Mouse (Mus musculus) liver, embryonic 14.5 days (tissue): ENCODE data around the gene Gm38392. TPM values are rescaled to one million over a fixed set of nuclear protein-coding genes. Genes with fewer than 3 reads are reported as not detected.

Experiments
- ATAC-seq: fragments of 200-750 bp; cut with Nextera tagmentation; 2 replicates; pipeline ENCODE4 v1.8.0; 2017; ENCODE audit warnings: moderate number of reproducible peaks, mild to moderate bottlenecking, moderate library complexity; ENCODE audit not compliant: insufficient read depth
- DNase-seq, 3 experiments: peaks; one replicate each; pipeline ENCODE4 v3.0.0-alpha.2; 2012 to 2013; ENCODE audit warnings: low read depth in 3 of 3, low spot score in 3 of 3
- H3K27ac ChIP-seq: fragments of 300-500 bp; sonication (generic); 2 replicates; pipeline ENCODE4 v1.5.1; 2014; ENCODE audit warnings: moderate library complexity, mild to moderate bottlenecking, control low read depth, inconsistent platforms
- H3K27me3 ChIP-seq: fragments of 300-500 bp; sonication (generic); 2 replicates; pipeline ENCODE4 v1.6.1; 2014; ENCODE audit warnings: mild to moderate bottlenecking, low read length, moderate library complexity; ENCODE audit not compliant: control insufficient read depth, insufficient read depth
- H3K36me3 ChIP-seq: fragments of 300-500 bp; sonication (generic); replicated peaks from 2 replicates; pipeline ENCODE4 v1.6.1; 2014; ENCODE audit warnings: low read depth; ENCODE audit not compliant: control insufficient read depth, insufficient read depth
- H3K4me1 ChIP-seq, 2 experiments: fragments of 200-500 bp in 1 of 2; fragments of 300-500 bp in 1 of 2; sonication (generic) in 1 of 2; replicated peaks; 2 replicates each; pipeline ENCODE4 v1.6.1; 2012 to 2014; ENCODE audit warnings: antibody characterized with exemption in 1 of 2, inconsistent platforms in 1 of 2, low read length in 1 of 2; ENCODE audit not compliant: control insufficient read depth in 2 of 2, insufficient read depth in 2 of 2
- H3K4me2 ChIP-seq: fragments of 300-500 bp; sonication (generic); 2 replicates; pipeline ENCODE4 v1.6.1; 2014; ENCODE audit warnings: low read depth, mild to moderate bottlenecking, control low read depth, moderate library complexity
- H3K4me3 ChIP-seq, 2 experiments: fragments of 200-500 bp in 1 of 2; fragments of 300-500 bp in 1 of 2; sonication (generic) in 1 of 2; 2 replicates each; pipeline ENCODE4 v1.5.1; 2012 to 2014; ENCODE audit warnings: low read depth in 2 of 2, low read length in 2 of 2, mild to moderate bottlenecking in 2 of 2, control low read depth in 1 of 2, inconsistent platforms in 1 of 2, moderate library complexity in 1 of 2; ENCODE audit not compliant: insufficient read depth in 1 of 2
- H3K9ac ChIP-seq: fragments of 300-500 bp; sonication (generic); replicated peaks from 2 replicates; pipeline ENCODE4 v1.6.1; 2014; ENCODE audit warnings: mild to moderate bottlenecking, control low read depth, moderate library complexity
- H3K9me3 ChIP-seq: fragments of 300-500 bp; sonication (generic); 2 replicates; pipeline ENCODE4 v1.6.1; 2016; ENCODE audit warnings: low read length, mixed read lengths; ENCODE audit not compliant: control insufficient read depth
- CTCF ChIP-seq: IDR thresholded peaks from 2 replicates; pipeline ENCODE4 v1.5.1; 2016; ENCODE audit warnings: antibody characterized with exemption, low read depth, control low read depth
- EP300 ChIP-seq: IDR thresholded peaks from 2 replicates; pipeline ENCODE4 v1.6.1; 2016; ENCODE audit warnings: antibody characterized with exemption, low read depth
- WGBS: fragments of 180-500 bp; shearing (Covaris S2); extraction: QIAGEN DNeasy Blood & Tissue Kit; methylation state at CpG from one replicate; pipeline ENCODE4 v1.1.7; 2014; ENCODE audit not compliant: insufficient replicate concordance; 5-methylcytosine and 5-hydroxymethylcytosine counted together
- polyA plus RNA-seq, 2 experiments: library from polyadenylated mRNA; depleted of rRNA in 1 of 2; stranded (reverse) in 1 of 2; unstranded in 1 of 2; fragments of >200 nt; fragmentation: Nextera tagmentation in 1 of 2; extraction: Ambion mirVana in 1 of 2; gene quantifications; 2 replicates each; pipeline versions ENCODE4 v1.2.1 to v1.2.3; 2012 to 2014

Gene Gm38392
- polyA plus RNA-seq, 2 experiments = not detected

- TF ChIP-seq EP300 (no peak), CTCF (no peak)
- DNase-seq (no peak), ATAC-seq (no peak)
- WGBS = 2% methylated on average over 48 of the region's 48 CpGs
- Histone ChIP-seq H3K9ac (no peak overlapping the region), H3K27ac (no peak overlapping the region), H3K36me3 (no peaks in the 10 kb centered on the region), H3K9me3 (no peaks in the 10 kb centered on the region), H3K4me3 (peak overlapping the region in 1 of 2 experiments; percentile 33; a peak in 3 of 4 replicates), H3K4me1 (peaks cover 0 to 10% of the 10 kb centered on the region in 2 experiments; a peak in 2 of 4 replicates), H3K27me3 (peaks cover 90% of the 10 kb centered on the region), H3K4me2 (peak overlapping the region; percentile 51)
These were observed 71.9 kb downstream of the Gm38392 start for GRCm38 (mm10) chr3:88214971-88215552.

- 4% methylated on average over 42 of the region's 42 CpGs for WGBS
- no peak overlapping the region for H3K4me3 ChIP-seq
These were observed 72.6 kb downstream of the Gm38392 start for GRCm38 (mm10) chr3:88214197-88214938.

GRCm38 (mm10) chr3:88213019-88213418 is 74.0 kb downstream of the Gm38392 start:
- peak; percentile 17 to 24 (median 22) for DNase-seq
- Histone ChIP-seq H3K4me1 (peaks cover 0 to 10% of the 10 kb centered on the region in 2 experiments; a peak in 2 of 4 replicates), H3K4me2 (no peak overlapping the region), H3K4me3 (no peak overlapping the region), H3K9ac (no peak overlapping the region), H3K27me3 (peaks cover 93% of the 10 kb centered on the region), H3K9me3 (no peaks in the 10 kb centered on the region), H3K27ac (no peak overlapping the region), H3K36me3 (no peaks in the 10 kb centered on the region)
- TF ChIP-seq CTCF = no peak
- TF ChIP-seq EP300 = peak; percentile 11; the same call in 1 of the 2 replicates
- ATAC-seq = no peak; the same call in 1 of the 2 replicates
- WGBS = 0% methylated on average over 2 of the region's 2 CpGs

More at GRCm38 (mm10) chr3:88214197-88214938, 72.6 kb downstream of the Gm38392 start:
- TF ChIP-seq CTCF (no peak), EP300 (no peak)
- ATAC-seq (no peak), DNase-seq (no peak)
- Histone ChIP-seq H3K9me3 (no peaks in the 10 kb centered on the region), H3K27ac (no peak overlapping the region), H3K36me3 (no peaks in the 10 kb centered on the region), H3K27me3 (peaks cover 90% of the 10 kb centered on the region), H3K4me1 (peaks cover 0 to 10% of the 10 kb centered on the region in 2 experiments; a peak in 2 of 4 replicates), H3K9ac (no peak overlapping the region), H3K4me2 (no peak overlapping the region; the same call in 1 of the 2 replicates)

GRCm38 (mm10) chr3:88212356-88212755 is 74.7 kb downstream of the Gm38392 start:
- Histone ChIP-seq H3K27me3 (peaks cover 96% of the 10 kb centered on the region), H3K4me3 (no peak overlapping the region), H3K4me2 (no peak overlapping the region), H3K4me1 (peaks cover 0 to 10% of the 10 kb centered on the region in 2 experiments; a peak in 2 of 4 replicates), H3K27ac (no peak overlapping the region), H3K9ac (no peak overlapping the region), H3K9me3 (no peaks in the 10 kb centered on the region), H3K36me3 (no peaks in the 10 kb centered on the region)
- no peak for ATAC-seq
- 11% methylated on average over 1 of the region's 1 CpGs for WGBS
- no peak for TF ChIP-seq EP300
- no peak for TF ChIP-seq CTCF
- no peak for DNase-seq

GRCm38 (mm10) chr3:88210918-88211317 is 76.1 kb downstream of the Gm38392 start:
- 19% methylated on average over 2 of the region's 2 CpGs for WGBS
- Histone ChIP-seq H3K4me3 (no peak overlapping the region), H3K9ac (no peak overlapping the region), H3K27me3 (peaks cover 96% of the 10 kb centered on the region), H3K36me3 (no peaks in the 10 kb centered on the region), H3K4me1 (peaks cover 0 to 10% of the 10 kb centered on the region in 2 experiments; a peak in 2 of 4 replicates), H3K27ac (no peak overlapping the region), H3K4me2 (no peak overlapping the region), H3K9me3 (no peaks in the 10 kb centered on the region)
- ATAC-seq = no peak
- DNase-seq = no peak
- TF ChIP-seq CTCF (no peak), EP300 (no peak)
